Mouse (Mus musculus) hematopoietic stem cell, adult 5-6 weeks (primary cell): ENCODE measurements around the gene Kirrel3. TPM values are rescaled to one million over a fixed set of nuclear protein-coding genes. Genes with fewer than 3 reads are reported as not detected.

Experiments
- ATAC-seq, 2 experiments: fragments of 125-278 bp in 1 of 2; replicated peaks in 1 of 2; 2 replicates each; pipeline ENCODE4 v1.8.0; 2016 to 2017; ENCODE audit warnings: inconsistent platforms in 2 of 2, mild to moderate bottlenecking in 2 of 2, moderate number of reproducible peaks in 2 of 2, low read depth in 1 of 2, moderate TSS enrichment in 1 of 2; ENCODE audit not compliant: low FRiP score in 2 of 2, poor library complexity in 2 of 2, severe bottlenecking in 2 of 2, insufficient read depth in 1 of 2, low TSS enrichment in 1 of 2
- total RNA-seq: library from RNA; stranded (forward); fragments of 172-1452, 232-1000 nt; gene quantifications from 2 replicates; pipeline ENCODE4 v1.2.3, GENCODE M21; 2017

The Kirrel3 gene
- total RNA-seq, 1 experiment from 2014 or later = 0.20 TPM

DNA sequence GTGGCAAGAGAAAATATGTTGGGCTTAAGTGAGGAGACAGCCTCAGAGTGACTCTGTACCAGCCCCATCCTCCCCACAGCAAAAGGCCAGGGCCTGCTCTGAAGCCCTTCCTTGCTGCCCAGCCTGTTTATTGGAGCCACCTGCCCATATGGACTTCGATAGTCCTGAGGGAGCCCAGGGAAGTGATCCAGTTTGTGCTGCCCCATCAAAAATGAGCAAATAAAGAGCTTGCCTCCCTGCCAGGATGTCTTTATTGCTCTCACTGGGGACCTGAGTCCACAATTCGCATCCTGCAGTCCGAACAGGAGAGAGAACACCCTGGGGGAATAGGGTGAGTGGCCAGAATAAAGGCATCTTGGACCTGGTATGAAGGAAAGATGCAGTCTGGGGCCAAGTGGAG is 143.1 kb downstream of the Kirrel3 start:
- ATAC-seq = no peak

DNA sequence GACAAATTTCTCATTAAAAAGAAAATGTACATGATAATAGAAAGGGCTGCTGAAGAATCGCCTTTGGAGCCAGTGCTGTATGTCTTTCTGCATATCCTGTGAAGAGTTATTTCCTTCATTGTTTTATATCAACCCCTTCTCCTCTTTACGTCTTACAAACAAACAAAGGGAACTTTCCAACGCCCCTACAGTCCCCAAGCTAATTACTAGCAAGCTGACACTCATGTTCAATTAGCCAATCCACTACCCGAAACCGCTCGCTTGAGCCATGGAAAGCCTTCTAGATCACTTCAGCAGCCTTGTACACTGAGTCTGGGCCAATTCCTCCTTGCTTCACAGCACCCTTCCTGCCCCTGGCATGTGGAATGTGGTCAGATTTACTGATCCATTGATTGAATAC is 150.0 kb downstream of the Kirrel3 start:
- no peak for ATAC-seq

- no peak for ATAC-seq
Observed at GRCm38 (mm10) chr9:34643917-34644316, 158.2 kb downstream of the Kirrel3 start.

- ATAC-seq = no peak
Observed at GRCm38 (mm10) chr9:34644392-34644791, 158.7 kb downstream of the Kirrel3 start.

GRCm38 (mm10) chr9:34646831-34647230 is 161.1 kb downstream of the Kirrel3 start:
- no peak for ATAC-seq

DNA sequence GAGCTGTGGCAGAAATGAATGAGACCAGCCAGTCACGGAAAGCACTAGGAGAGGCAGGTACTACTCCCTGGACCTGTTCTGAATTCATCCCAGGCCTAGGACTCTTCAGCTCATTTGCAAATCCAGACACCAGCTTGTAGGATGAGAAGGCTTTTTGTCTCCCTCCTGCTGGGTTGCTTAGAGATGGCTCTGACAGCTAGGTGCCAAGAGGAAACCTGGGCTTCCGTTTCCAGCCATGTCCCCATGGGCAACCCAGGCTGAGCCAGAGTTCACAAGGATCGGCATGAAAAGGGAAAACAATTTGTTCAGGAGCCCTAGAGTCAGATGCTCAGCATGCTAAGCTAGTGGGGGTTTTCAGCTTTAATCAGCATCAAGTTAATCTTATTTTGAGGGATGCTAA is 166.6 kb downstream of the Kirrel3 start:
- ATAC-seq = no peak

DNA sequence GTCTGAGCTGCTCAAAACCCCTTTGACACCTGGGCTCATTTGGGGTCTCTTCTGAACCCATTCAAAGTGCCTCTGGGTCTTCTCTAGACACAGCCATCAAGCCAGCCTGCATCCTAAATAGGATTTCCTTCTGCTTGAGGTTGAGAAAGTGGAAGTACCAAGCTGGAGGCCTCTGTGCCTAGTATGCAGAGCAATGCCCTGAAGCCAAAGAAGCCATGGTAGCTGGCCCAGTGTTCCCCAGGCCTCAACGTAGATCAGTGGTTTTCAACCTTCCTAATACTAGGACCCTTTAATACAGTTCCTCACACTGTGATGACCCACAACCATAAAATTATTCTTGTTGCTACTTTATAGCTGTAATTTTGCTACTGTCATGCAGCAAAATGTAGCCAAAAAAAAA is 167.4 kb downstream of the Kirrel3 start:
- ATAC-seq = no peak

DNA sequence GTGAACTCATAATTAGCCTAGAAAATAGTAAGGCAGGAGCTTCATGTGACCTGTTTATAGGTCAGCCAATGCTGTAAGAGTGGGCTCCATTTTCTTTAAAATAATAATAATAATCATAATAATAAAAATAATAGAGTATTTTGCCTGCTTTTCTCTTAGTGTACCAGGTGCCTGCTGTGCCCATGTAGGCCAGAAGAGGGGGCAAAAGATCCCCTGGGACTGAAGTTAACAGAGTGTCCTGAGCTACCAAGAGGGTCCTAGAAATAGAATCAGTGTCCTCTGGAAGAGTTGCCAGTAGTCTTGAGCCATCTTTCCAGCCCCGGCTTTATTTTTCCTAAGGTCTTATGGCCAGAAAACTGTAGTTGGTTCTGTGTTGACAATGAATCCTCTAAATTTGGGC is 174.9 kb downstream of the Kirrel3 start:
- no peak for ATAC-seq

DNA sequence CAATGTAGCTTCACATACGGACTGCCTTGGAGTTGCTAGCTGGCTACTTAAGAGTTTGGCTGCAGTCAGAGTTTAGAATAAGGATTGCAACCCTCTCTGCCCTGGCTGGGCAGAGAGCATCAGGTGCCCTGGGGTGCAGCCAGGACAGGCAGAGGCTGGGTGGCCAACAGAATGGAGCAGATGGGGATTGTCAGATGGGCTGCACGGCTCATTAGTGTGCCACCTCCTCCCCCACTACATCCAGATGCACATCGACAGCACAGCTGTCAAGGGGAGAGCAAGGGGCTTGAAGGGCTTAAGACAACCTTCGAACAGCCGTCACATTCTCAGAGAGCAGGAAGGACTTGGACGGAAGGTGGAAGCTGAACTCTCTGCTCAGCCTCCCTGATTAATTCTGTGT is 177.7 kb downstream of the Kirrel3 start:
- no peak for ATAC-seq

- ATAC-seq = no peak
Observed at GRCm38 (mm10) chr9:34665361-34666129, 179.9 kb downstream of the Kirrel3 start.

- no peak for ATAC-seq
Observed at GRCm38 (mm10) chr9:34667182-34667581, 181.5 kb downstream of the Kirrel3 start.

DNA sequence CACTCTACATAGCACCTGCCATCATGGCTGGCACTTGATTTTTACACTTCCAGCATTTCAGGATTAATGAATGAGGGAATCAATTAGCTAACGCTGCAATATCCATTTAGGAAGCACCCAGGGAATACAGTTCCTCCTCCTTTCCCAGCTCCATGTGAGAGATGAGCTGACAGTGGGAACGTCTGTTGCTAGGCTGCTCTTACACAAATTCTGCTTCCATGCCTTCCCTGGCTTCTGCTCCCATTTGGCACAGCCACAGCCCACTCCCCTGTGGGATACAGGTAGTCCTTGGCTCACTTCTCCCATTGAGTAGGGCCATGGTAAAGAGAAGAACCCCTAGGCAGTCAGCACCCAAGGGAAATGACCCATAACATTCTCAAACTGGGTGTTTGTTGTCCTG is 185.2 kb downstream of the Kirrel3 start:
- no peak for ATAC-seq

DNA sequence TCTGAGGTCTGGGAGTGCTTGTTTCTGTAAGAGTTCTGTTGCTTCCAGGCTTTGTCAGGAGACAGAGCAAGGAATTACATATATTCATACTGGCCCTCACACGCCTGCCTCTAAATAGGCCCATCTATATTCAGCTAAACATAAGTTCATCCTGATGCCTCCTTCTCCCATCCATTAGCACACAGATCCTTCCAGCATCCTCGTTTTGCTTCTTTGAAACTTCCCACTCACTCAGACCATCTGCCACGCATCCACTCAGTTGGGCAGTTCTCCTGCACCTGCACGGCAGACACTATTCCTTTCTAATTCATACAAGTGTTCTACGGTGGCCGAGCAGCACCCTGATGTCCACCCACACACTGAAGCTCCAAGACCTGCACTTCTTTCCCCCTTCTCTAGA is 201.1 kb downstream of the Kirrel3 start:
- no peak for ATAC-seq

DNA sequence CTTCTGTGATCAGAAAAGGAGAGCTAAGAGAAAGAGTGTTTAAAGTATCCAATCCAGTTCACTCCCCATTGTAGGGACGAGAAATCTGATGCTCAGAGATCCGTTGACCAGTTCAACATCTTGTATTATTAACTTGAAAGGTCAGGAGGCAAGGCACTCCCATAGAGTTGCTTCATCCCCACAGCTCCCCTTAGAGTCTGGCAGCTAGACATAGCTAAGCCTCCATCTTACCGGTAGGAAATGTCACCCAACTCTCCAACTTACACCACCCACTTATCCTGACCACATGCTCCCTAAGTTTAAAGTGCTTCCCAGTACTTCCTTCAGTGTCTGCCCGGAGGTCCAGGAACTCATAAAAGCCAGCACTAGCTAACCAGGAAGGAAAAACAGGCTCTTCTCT is 202.7 kb downstream of the Kirrel3 start:
- no peak for ATAC-seq

DNA sequence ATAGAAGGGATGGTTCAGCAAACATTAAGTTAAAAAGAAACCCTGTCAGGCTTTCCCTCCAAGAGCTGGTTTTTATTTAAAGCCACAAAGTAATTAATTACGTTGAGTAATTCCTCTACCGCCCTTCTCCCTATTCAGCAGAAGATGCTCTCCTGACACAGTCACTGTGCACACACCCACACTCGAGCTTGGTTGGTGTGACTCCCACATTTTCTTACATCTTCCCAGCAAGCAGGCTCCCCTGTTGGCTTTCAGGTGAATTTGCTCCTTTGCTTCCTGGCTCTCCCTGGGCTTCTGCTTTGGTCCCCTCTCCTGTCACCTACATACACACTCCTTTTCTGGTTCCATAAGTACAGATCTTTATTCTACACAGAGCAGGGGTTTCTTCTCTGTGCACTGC is 203.7 kb downstream of the Kirrel3 start:
- no peak for ATAC-seq

- no peak for ATAC-seq
Observed at GRCm38 (mm10) chr9:34695646-34696045, 210.0 kb downstream of the Kirrel3 start.

- ATAC-seq = no peak
Observed at GRCm38 (mm10) chr9:34703547-34704300, 218.0 kb downstream of the Kirrel3 start.

DNA sequence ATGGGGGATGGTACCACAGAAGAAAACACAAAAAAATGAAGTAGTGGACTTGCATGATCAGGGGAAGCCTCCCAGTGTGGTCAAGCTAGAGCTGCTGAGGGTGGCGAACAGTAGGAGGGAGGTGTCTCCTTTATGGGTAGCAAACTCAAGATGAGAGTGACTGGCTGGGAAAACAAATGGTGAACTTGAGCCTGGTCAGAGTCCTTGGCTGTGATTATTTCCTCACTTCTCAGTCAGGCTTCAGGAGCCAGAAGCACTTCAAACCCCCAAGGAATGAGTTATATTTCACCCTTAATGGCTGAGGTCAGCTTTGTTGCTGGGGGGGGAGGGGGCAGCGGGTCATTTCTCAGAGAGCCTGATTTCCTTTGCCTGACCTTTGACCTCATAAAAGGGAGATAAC is 218.7 kb downstream of the Kirrel3 start:
- no peak for ATAC-seq
